Mouse (Mus musculus) lung, embryonic 14.5 days (tissue): ENCODE results near the gene Acly. TPM values are rescaled to one million over a fixed set of nuclear protein-coding genes. Genes with fewer than 3 reads are reported as not detected.

Source experiments
- ATAC-seq: fragments of 200-750 bp; cut with Nextera tagmentation; 2 replicates; pipeline ENCODE4 v1.8.0; 2017; ENCODE audit warnings: mild to moderate bottlenecking, moderate TSS enrichment, moderate library complexity; ENCODE audit not compliant: insufficient read depth
- DNase-seq: peaks from one replicate; pipeline ENCODE4 v3.0.0-alpha.2; 2015
- H3K27ac ChIP-seq: fragments of 300-500 bp; sonication (generic); 2 replicates; pipeline ENCODE4 v1.5.1; 2014; ENCODE audit warnings: low read depth, mild to moderate bottlenecking, moderate library complexity
- H3K27me3 ChIP-seq: fragments of 300-500 bp; sonication (generic); 2 replicates; pipeline ENCODE4 v1.6.1; 2014; ENCODE audit warnings: low read length, control low read depth; ENCODE audit not compliant: insufficient read depth
- H3K36me3 ChIP-seq: fragments of 300-500 bp; sonication (generic); 2 replicates; pipeline ENCODE4 v1.6.1; 2014; ENCODE audit warnings: control low read depth; ENCODE audit not compliant: insufficient read depth
- H3K4me1 ChIP-seq: fragments of 300-500 bp; sonication (generic); 2 replicates; pipeline ENCODE4 v1.6.1; 2014; ENCODE audit warnings: antibody characterized with exemption, control low read depth; ENCODE audit not compliant: insufficient read depth
- H3K4me2 ChIP-seq: fragments of 300-500 bp; sonication (generic); 2 replicates; pipeline ENCODE4 v1.6.1; 2014; ENCODE audit warnings: mild to moderate bottlenecking
- H3K4me3 ChIP-seq: fragments of 300-500 bp; sonication (generic); 2 replicates; pipeline ENCODE4 v1.5.1; 2014; ENCODE audit warnings: low read depth, low read length
- H3K9ac ChIP-seq: fragments of 300-500 bp; sonication (generic); 2 replicates; pipeline ENCODE4 v1.6.1; 2014
- H3K9me3 ChIP-seq: fragments of 300-500 bp; sonication (generic); 2 replicates; pipeline ENCODE4 v1.6.1; 2016; ENCODE audit warnings: low read depth, low read length, control low read depth
- CTCF ChIP-seq: IDR thresholded peaks from 2 replicates; pipeline ENCODE4 v1.5.1; 2016; ENCODE audit warnings: antibody characterized with exemption, low read depth
- WGBS: fragments of 180-500 bp; shearing (Covaris S2); extraction: QIAGEN DNeasy Blood & Tissue Kit; methylation state at CpG from one replicate; pipeline ENCODE4 v1.1.7; 2014; 5-methylcytosine and 5-hydroxymethylcytosine counted together
- microRNA-seq: library from miRNA; unstranded; fragments of <30 nt; microRNA quantifications from one replicate; pipeline ENCODE4, GENCODE M21; 2016; ENCODE audit warnings: borderline number of aligned reads
- polyA plus RNA-seq: library from polyadenylated mRNA; unstranded; fragments of >200 nt; fragmentation: Nextera tagmentation; extraction: Ambion mirVana; gene quantifications from 2 replicates; pipeline ENCODE4 v1.2.1, GENCODE M21; 2014

The Acly gene
- polyA plus RNA-seq, 1 experiment from 2014 or later = 146 TPM

GRCm38 (mm10) chr11:100426820-100427219, 101.0 kb downstream of the Acly start:
- Histone ChIP-seq H3K9ac (no peak overlapping the region), H3K4me2 (no peak overlapping the region), H3K4me3 (no peak overlapping the region), H3K27me3 (no peaks in the 10 kb centered on the region), H3K27ac (no peak overlapping the region), H3K36me3 (peaks cover 54% of the 10 kb centered on the region), H3K9me3 (no peaks in the 10 kb centered on the region), H3K4me1 (no peaks in the 10 kb centered on the region)
- DNase-seq (no peak), ATAC-seq (no peak)
- WGBS = 80% methylated on average over 3 of the region's 3 CpGs
- TF ChIP-seq CTCF = no peak

Small RNAs within 50 kb of the gene (microRNA-seq; reads per million reads assigned to microRNA genes)
- gene Gm27374 (not detected), gene Mir7116 (0.95 reads per million)

Other genes starting within 250 kb of the Acly start
- 1,908 and 1,918 TPM in 2 replicates for gene Eif1, start 208.1 kb downstream of the Acly start, polyA plus RNA-seq
- not detected in 2 replicates for gene Gast, start 193.6 kb downstream of the Acly start, polyA plus RNA-seq
- 8.7 and 9.6 TPM in 2 replicates for gene Hap1, start 171.9 kb downstream of the Acly start, polyA plus RNA-seq
- 88.3 and 93.1 TPM in 2 replicates for gene Jup, start 130.2 kb downstream of the Acly start, polyA plus RNA-seq
- gene P3h4, start 113.2 kb downstream of the Acly start, polyA plus RNA-seq = 64.5 and 67.3 TPM in 2 replicates
- 135 and 146 TPM in 2 replicates for gene Fkbp10, start 112.3 kb downstream of the Acly start, polyA plus RNA-seq
- 127 and 136 TPM in 2 replicates for gene Nt5c3b, start 86.2 kb downstream of the Acly start, polyA plus RNA-seq
- gene Klhl10, start 86.1 kb downstream of the Acly start, polyA plus RNA-seq = 0.24 and 0.58 TPM in 2 replicates
- 10.9 and 12.3 TPM in 2 replicates for gene Klhl11, start 55.3 kb downstream of the Acly start, polyA plus RNA-seq
- gene Ttc25, start 17.6 kb upstream of the Acly start, polyA plus RNA-seq = 0.74 and 0.87 TPM in 2 replicates
- 24.4 and 25.4 TPM in 2 replicates for gene Cnp, start 46.9 kb upstream of the Acly start, polyA plus RNA-seq
- 60.3 and 65.4 TPM in 2 replicates for gene Nkiras2, start 91.2 kb upstream of the Acly start, polyA plus RNA-seq
- 71.6 and 79.4 TPM in 2 replicates for gene Dnajc7, start 92.2 kb upstream of the Acly start, polyA plus RNA-seq
- gene Zfp385c, start 164.5 kb upstream of the Acly start, polyA plus RNA-seq = not detected in 2 replicates
- gene Dhx58, start 176.3 kb upstream of the Acly start, polyA plus RNA-seq = 3.1 and 3.3 TPM in 2 replicates
- gene Kat2a, start 184.5 kb upstream of the Acly start, polyA plus RNA-seq = 68.9 and 73.6 TPM in 2 replicates
- gene Hspb9, start 185.8 kb upstream of the Acly start, polyA plus RNA-seq = 0.46 and 0.97 TPM in 2 replicates
- gene Rab5c, start 210.2 kb upstream of the Acly start, polyA plus RNA-seq = 49.9 and 51.3 TPM in 2 replicates
- gene Kcnh4, start 231.9 kb upstream of the Acly start, polyA plus RNA-seq = not detected in 2 replicates
- gene Hcrt, start 234.9 kb upstream of the Acly start, polyA plus RNA-seq = not detected in 2 replicates
- 2.3 and 2.9 TPM in 2 replicates for gene Ghdc, start 243.0 kb upstream of the Acly start, polyA plus RNA-seq